ENCODE assay signal across 24 mouse cellular contexts in genomic region chr7:142431106-142431505, GRCm38 (mm10). TPM values are rescaled to one million over a fixed set of nuclear protein-coding genes. Genes with fewer than 3 reads are reported as not detected.
DNase-seq lines count a peak whose midpoint lies in the region; ATAC-seq lines count a peak whose summit lies in the region.
"Had no signal": no experiment of that assay in that cellular context is flagged by ENCODE, and none has a peak within 500 bp of the region (broad histone marks: within the 10 kb centered on the region; RNA-seq: fewer than 3 reads in every experiment).

No protein-coding gene starts in this region.

- H3K27me3 ChIP-seq in heart, embryonic 15.5 days: no peaks in the 10 kb centered on the region
- no peaks in the 10 kb centered on the region for H3K27me3 ChIP-seq in embryonic facial prominence, embryonic 14.5 days (replicated peaks; ENCODE audit: control insufficient read depth, insufficient read depth, low read length)
- no peaks in the 10 kb centered on the region for H3K27me3 ChIP-seq in midbrain, embryonic 13.5 days

- H3K4me1 ChIP-seq in heart, embryonic 15.5 days (replicated peaks): peaks cover 36% of the 10 kb centered on the region
- H3K4me1 ChIP-seq in embryonic facial prominence, embryonic 14.5 days (ENCODE audit: control insufficient read depth, insufficient read depth, low read length): peaks cover 41% of the 10 kb centered on the region
- H3K4me1 ChIP-seq in midbrain, embryonic 13.5 days (replicated peaks): peaks cover 10% of the 10 kb centered on the region

- DNase-seq in heart, adult 18-20 months: no peak
- DNase-seq in Muller cell, postnatal 12 days (ENCODE audit: inconsistent ontology term): peak; percentile 58
- DNase-seq in embryonic facial prominence, embryonic 14.5 days (ENCODE audit: low spot score): peak; percentile 39
- DNase-seq in lung, postnatal 10 days: peak; percentile 77
- no peak for DNase-seq in natural killer cell, adult 2 months (ENCODE audit: low spot score in 2 of 2)
- DNase-seq: adrenal gland, postnatal 36 days; cerebellum, adult 11-12 months; embryo, embryonic 11 days; kidney, adult 8-10 months; thymus, postnatal 36 days had no signal

- H3K4me3 ChIP-seq in heart, embryonic 15.5 days: no peak overlapping the region
- no peak overlapping the region for H3K4me3 ChIP-seq in embryonic facial prominence, embryonic 14.5 days (ENCODE audit: low read depth, low read length)
- no peak overlapping the region for H3K4me3 ChIP-seq in midbrain, embryonic 13.5 days (replicated peaks)
- H3K4me3 ChIP-seq: layer of hippocampus, adult 2 months; liver, embryonic 12.5 days; midbrain, embryonic 12.5 days had no signal

- no peak overlapping the region for H3K4me2 ChIP-seq in heart, embryonic 15.5 days
- H3K4me2 ChIP-seq in embryonic facial prominence, embryonic 14.5 days (ENCODE audit: low read depth, low read length): no peak overlapping the region
- H3K4me2 ChIP-seq in midbrain, embryonic 13.5 days (replicated peaks): no peak overlapping the region
- H3K4me2 ChIP-seq: liver, embryonic 12.5 days; midbrain, embryonic 12.5 days had no signal

- peak overlapping the region; percentile 64 for H3K27ac ChIP-seq in heart, embryonic 15.5 days
- H3K27ac ChIP-seq in embryonic facial prominence, embryonic 14.5 days (replicated peaks; ENCODE audit: low read depth, low read length): peak overlapping the region; percentile 78
- no peak overlapping the region for H3K27ac ChIP-seq in midbrain, embryonic 13.5 days
- H3K27ac ChIP-seq: layer of hippocampus, adult 2 months; liver, embryonic 12.5 days had no signal

- peak; percentile 24; the same call in 1 of the 2 replicates for ATAC-seq in heart, embryonic 15.5 days (replicated peaks; ENCODE audit: insufficient number of reproducible peaks, insufficient read depth, low FRiP score, low read depth)
- no peak for ATAC-seq in embryonic facial prominence, embryonic 14.5 days (ENCODE audit: low read depth)
- ATAC-seq in midbrain, embryonic 13.5 days: no peak
- ATAC-seq: liver, embryonic 12.5 days had no signal

- H3K9me3 ChIP-seq in heart, embryonic 15.5 days (replicated peaks): no peaks in the 10 kb centered on the region
- H3K9me3 ChIP-seq in embryonic facial prominence, embryonic 14.5 days (ENCODE audit: control insufficient read depth, low read length): no peaks in the 10 kb centered on the region
- no peaks in the 10 kb centered on the region for H3K9me3 ChIP-seq in midbrain, embryonic 13.5 days
- H3K9me3 ChIP-seq: liver, embryonic 12.5 days; midbrain, embryonic 12.5 days had no signal

- no peaks in the 10 kb centered on the region for H3K36me3 ChIP-seq in heart, embryonic 15.5 days
- no peaks in the 10 kb centered on the region for H3K36me3 ChIP-seq in embryonic facial prominence, embryonic 14.5 days (ENCODE audit: control insufficient read depth, insufficient read depth, low read length)
- H3K36me3 ChIP-seq in midbrain, embryonic 13.5 days: no peaks in the 10 kb centered on the region
- H3K36me3 ChIP-seq: liver, embryonic 12.5 days; midbrain, embryonic 12.5 days had no signal

- WGBS in heart, embryonic 15.5 days: 84% methylated on average over 14 of the region's 14 CpGs
- WGBS in embryonic facial prominence, embryonic 14.5 days: 84% methylated on average over 14 of the region's 14 CpGs
- 92% methylated on average over 14 of the region's 14 CpGs for WGBS in midbrain, embryonic 13.5 days

- no peak overlapping the region for H3K9ac ChIP-seq in heart, embryonic 15.5 days
- no peak overlapping the region for H3K9ac ChIP-seq in embryonic facial prominence, embryonic 14.5 days (ENCODE audit: low read depth, low read length)
- H3K9ac ChIP-seq in midbrain, embryonic 13.5 days (replicated peaks): no peak overlapping the region
- H3K9ac ChIP-seq: liver, embryonic 12.5 days; midbrain, embryonic 12.5 days had no signal

RNA-seq across cellular contexts. Expression of gene Syt8, which starts 3.5 kb away (rescaled TPM):
- polyA plus RNA-seq in heart, embryonic 15.5 days (2015; fragmentation: Nextera tagmentation; extraction: Ambion mirVana): 0.48 and 1.7 TPM in 2 replicates
- not detected for total RNA-seq in heart, adult 18-20 months (2021)
- 1.9 and 3.9 TPM in 2 replicates for polyA plus RNA-seq in embryonic facial prominence, embryonic 14.5 days (2014; fragmentation: Nextera tagmentation; extraction: Ambion mirVana)
- not detected in 2 replicates for polyA plus RNA-seq in midbrain, embryonic 13.5 days (2015; fragmentation: Nextera tagmentation; extraction: Ambion mirVana)
- total RNA-seq: adrenal gland, postnatal 36 days; CH12.LX; gastrocnemius, adult 18-20 months; layer of hippocampus, adult 2 months; left cerebral cortex, postnatal 25 days; MEL had no signal
- polyA plus RNA-seq: heart, postnatal 0 days; hindbrain, embryonic 11.5 days; liver, embryonic 12.5 days had no signal

RNA-seq across cellular contexts. Expression of gene Tnni2, which starts 10.5 kb away (rescaled TPM):
- polyA plus RNA-seq in heart, embryonic 15.5 days (2015; fragmentation: Nextera tagmentation; extraction: Ambion mirVana): 16.8 and 16.9 TPM in 2 replicates
- 1 to 10 TPM; 1.8 to 2.6 TPM for total RNA-seq in heart, adult 18-20 months (2021)
- polyA plus RNA-seq in embryonic facial prominence, embryonic 14.5 days (2014; fragmentation: Nextera tagmentation; extraction: Ambion mirVana): 319 and 564 TPM in 2 replicates
- 0.59 and 0.75 TPM in 2 replicates for polyA plus RNA-seq in midbrain, embryonic 13.5 days (2015; fragmentation: Nextera tagmentation; extraction: Ambion mirVana)
- total RNA-seq: layer of hippocampus, adult 2 months; left cerebral cortex, postnatal 25 days; MEL had no signal

RNA-seq across cellular contexts. Expression of gene Lsp1, which starts 29.5 kb away (rescaled TPM):
- 49.6 and 83.5 TPM in 2 replicates for polyA plus RNA-seq in heart, embryonic 15.5 days (2015; fragmentation: Nextera tagmentation; extraction: Ambion mirVana)
- 10 to 100 TPM; 24.7 to 33.1 TPM for total RNA-seq in heart, adult 18-20 months (2021)
- polyA plus RNA-seq in embryonic facial prominence, embryonic 14.5 days (2014; fragmentation: Nextera tagmentation; extraction: Ambion mirVana): 40.1 and 42.6 TPM in 2 replicates
- polyA plus RNA-seq in midbrain, embryonic 13.5 days (2015; fragmentation: Nextera tagmentation; extraction: Ambion mirVana): 6.5 and 6.9 TPM in 2 replicates
- total RNA-seq: MEL had no signal

RNA-seq across cellular contexts. Expression of gene Ctsd, which starts 43.3 kb away (rescaled TPM):
- polyA plus RNA-seq in heart, embryonic 15.5 days (2015; fragmentation: Nextera tagmentation; extraction: Ambion mirVana): 389 and 487 TPM in 2 replicates
- 1,000 to 10,000 TPM in 1 of 2 experiments, 100 to 1,000 TPM in 1; 997 to 1,066 TPM for total RNA-seq in heart, adult 18-20 months (2021)
- 342 and 350 TPM in 2 replicates for polyA plus RNA-seq in embryonic facial prominence, embryonic 14.5 days (2014; fragmentation: Nextera tagmentation; extraction: Ambion mirVana)
- 191 and 206 TPM in 2 replicates for polyA plus RNA-seq in midbrain, embryonic 13.5 days (2015; fragmentation: Nextera tagmentation; extraction: Ambion mirVana)

RNA-seq across cellular contexts. Expression of gene Gm49369, which starts 48.6 kb away (rescaled TPM):
- 1.2 TPM in 1 of 2 replicates, not detected in the other for polyA plus RNA-seq in heart, embryonic 15.5 days (2015; fragmentation: Nextera tagmentation; extraction: Ambion mirVana)
- total RNA-seq in heart, adult 18-20 months (2021): 1 to 10 TPM; 2.1 to 2.2 TPM
- 0.46 TPM in 1 of 2 replicates, not detected in the other for polyA plus RNA-seq in embryonic facial prominence, embryonic 14.5 days (2014; fragmentation: Nextera tagmentation; extraction: Ambion mirVana)
- not detected in 2 replicates for polyA plus RNA-seq in midbrain, embryonic 13.5 days (2015; fragmentation: Nextera tagmentation; extraction: Ambion mirVana)
- polyA plus RNA-seq: hindbrain, embryonic 11.5 days; intestine, embryonic 14.5 days; liver, embryonic 12.5 days; midbrain, embryonic 12.5 days; spleen, adult 2 months; stomach, embryonic 14.5 days had no signal

Comparison
In these comparisons a context has a peak if more than half of its experiments do, and no peak if none do; other contexts are left out.
1. DNase-seq: peak in Muller cell, postnatal 12 days (single experiment), embryonic facial prominence, embryonic 14.5 days (single experiment) and lung, postnatal 10 days (single experiment); none in heart, adult 18-20 months (0 of 2) and natural killer cell, adult 2 months (0 of 2).
2. RNA of gene Tnni2, which starts 10.5 kb away (polyA plus RNA-seq): 319 to 564 TPM in embryonic facial prominence, embryonic 14.5 days; 16.8 to 16.9 TPM in heart, embryonic 15.5 days and 0.59 to 0.75 TPM in midbrain, embryonic 13.5 days; every median in the first group is over 10 times any median in the second.